In the genomic region with DNA sequence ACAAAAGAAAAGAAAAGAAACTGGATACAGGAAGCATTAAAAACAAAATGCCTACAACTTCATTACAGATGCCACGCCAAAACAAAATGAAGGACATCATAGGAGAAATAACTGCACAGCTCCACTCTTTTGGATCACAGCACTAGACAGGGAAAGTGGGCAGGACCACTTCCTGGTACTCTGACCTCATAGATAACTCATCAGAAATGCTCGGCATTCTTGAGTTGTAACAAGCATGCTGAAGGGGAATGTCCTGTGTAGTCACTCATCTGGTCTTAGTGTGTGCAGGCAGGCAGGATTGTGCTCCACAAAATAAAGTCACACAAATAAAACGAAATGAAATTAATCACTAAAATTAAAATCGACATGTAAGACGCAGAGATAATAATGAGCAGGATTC, we compare ENCODE assay signal across 13 mouse cellular contexts.
DNase-seq lines count a peak whose midpoint lies in the region.
"Had no signal": no experiment of that assay in that cellular context is flagged by ENCODE, and none has a peak within 500 bp of the region (broad histone marks: within the 10 kb centered on the region; RNA-seq: fewer than 3 reads in every experiment).

No protein-coding gene starts in this region.

- DNase-seq in 3134 (ENCODE audit: extremely low read depth, insufficient read length, low spot score): peak; percentile 14
- peak; percentile 60 for DNase-seq in 3T3-L1 (ENCODE audit: low read depth, low spot score)
- DNase-seq in embryo, embryonic 10.5 days (ENCODE audit: low spot score): peak; percentile 5
- peak; percentile 6 for DNase-seq in yolk sac, embryonic 10.5 days (ENCODE audit: low spot score)
- no peak for DNase-seq in left cerebral cortex, postnatal 14 days (ENCODE audit: low spot score in 2 of 2)
- no peak for DNase-seq in kidney, postnatal 10 days
- DNase-seq: adrenal gland, postnatal 10 days; cerebellum, adult 11 months; cerebellum, adult 8-10 months; cerebellum, postnatal 14 days; gastrocnemius, postnatal 36 days; heart, adult 11 months; heart, postnatal 14 days had no signal

- intact Hi-C loops in left cerebral cortex, postnatal 14 days (cut with DNase I): no loop called here

Comparison
In these comparisons a context has a peak if more than half of its experiments do, and no peak if none do; other contexts are left out.
1. DNase-seq: peak in 3134 (single experiment), 3T3-L1 (single experiment), embryo, embryonic 10.5 days (single experiment) and yolk sac, embryonic 10.5 days (single experiment); none in left cerebral cortex, postnatal 14 days (0 of 2) and kidney, postnatal 10 days (single experiment).